Mouse (Mus musculus): ENCODE measurements at regions not wholly inside any gene's neighbourhood (a gene's known extent, or its start where the extent isn't known, plus 50 kb on each side); places are given as distances from the start of the nearest gene placed in this dataset.

GRCm38 (mm10) chr12:10272038-10272437 is 97.7 kb upstream of the Nt5c1b start:
- no peak for TF ChIP-seq ZNF384 (IDR thresholded peaks at IDR 0.05; ENCODE audit: low read depth, low read length)
- no peak for TF ChIP-seq HCFC1 (IDR thresholded peaks at IDR 0.05; ENCODE audit: borderline replicate concordance, insufficient read depth, low read length)
- TF ChIP-seq ZC3H11A (IDR thresholded peaks at IDR 0.05; ENCODE audit: borderline replicate concordance, low read depth, low read length): no peak
- no peak for TF ChIP-seq MAFK (IDR thresholded peaks at IDR 0.05; ENCODE audit: insufficient read depth, low read depth, low read length)

Measured in ES-E14 (cell line).